Mouse (Mus musculus): ENCODE measurements around the gene Gipr. TPM values are rescaled to one million over a fixed set of nuclear protein-coding genes. Genes with fewer than 3 reads are reported as not detected.

Gene Gipr
- total RNA-seq, 1 experiment: 1.5 TPM

DNA sequence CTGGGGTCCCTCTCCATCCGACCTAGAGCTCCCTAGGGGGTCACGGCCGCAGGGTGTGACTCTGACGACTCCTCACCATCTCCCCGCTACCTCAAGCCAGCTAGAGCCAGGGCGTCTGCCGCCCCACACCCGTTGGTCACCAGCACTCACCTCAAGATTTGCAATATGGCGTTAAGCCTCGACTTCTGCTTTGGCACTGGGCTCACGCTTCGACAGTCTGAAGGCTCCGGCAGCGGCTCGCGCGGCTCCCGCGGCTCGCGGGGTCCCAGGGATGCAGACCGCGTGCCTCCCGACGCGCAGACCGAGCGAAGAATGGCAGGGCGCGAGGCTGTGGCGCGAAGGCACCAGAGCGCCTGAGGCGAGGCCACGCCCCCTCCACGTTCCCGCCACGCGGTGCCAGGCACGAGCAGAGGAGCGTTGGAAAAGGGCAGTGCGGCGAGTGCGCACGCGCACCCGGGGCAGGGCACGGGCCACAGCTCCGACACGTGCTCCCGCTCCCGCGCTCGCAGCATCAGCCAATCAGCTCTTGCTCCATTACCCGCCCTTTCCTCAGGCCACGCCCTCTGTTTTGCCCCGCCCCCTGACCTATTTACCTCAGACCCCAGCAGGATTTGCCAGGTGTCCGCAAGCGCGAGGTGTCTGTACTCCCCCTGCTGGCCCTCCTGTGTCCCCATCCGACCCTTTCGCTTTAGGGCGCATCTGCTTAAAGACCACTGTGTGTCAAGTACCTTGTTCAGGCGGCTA, 47.7 kb downstream of the Gipr start, which contains the start of gene Gm4969:
Gene Gm4969 (minus strand): TSS at position 341 of the 744 bp plus-strand sequence.
- Histone ChIP-seq H3K9ac (ENCODE audit: insufficient read depth, low read depth, low read length, poor library complexity, severe bottlenecking) (no peak within 1 kb of the TSS), H3K36me3 (ENCODE audit: control insufficient read depth, insufficient read depth, low read length, poor library complexity, severe bottlenecking) (no peaks in the 10 kb centered on the region), H3K4me3 (ENCODE audit: insufficient read depth in 1 of 2, low read depth in 1 of 2, low read length in 2 of 2, poor library complexity in 1 of 2, severe bottlenecking in 1 of 2) (no peak within 1 kb of the TSS), H3K4me1 (ENCODE audit: control insufficient read depth in 2 of 2, insufficient read depth in 2 of 2, low read length in 2 of 2, poor library complexity in 1 of 2) (peaks cover 0 to 4% of the 10 kb centered on the region in 2 experiments; a peak in 2 of 4 replicates), H3K27ac (ENCODE audit: insufficient read depth, low read depth, low read length, poor library complexity, severe bottlenecking) (no peak within 1 kb of the TSS), H3K9me3 (ENCODE audit: control insufficient read depth, insufficient read depth, low read depth, low read length) (no peaks in the 10 kb centered on the region)
- DNase-seq (ENCODE audit: low read depth, low spot score): peak; percentile 97
- TF ChIP-seq MAFK (IDR thresholded peaks at IDR 0.05; ENCODE audit: insufficient read depth, low read depth, low read length) (peak; percentile 32; the same call in 1 of the 2 replicates), ZNF384 (IDR thresholded peaks at IDR 0.05; ENCODE audit: low read depth, low read length) (no peak), ZC3H11A (IDR thresholded peaks at IDR 0.05; ENCODE audit: borderline replicate concordance, low read depth, low read length) (no peak; the same call in 1 of the 2 replicates), CHD2 (IDR thresholded peaks at IDR 0.05; ENCODE audit: low read depth, low read length) (no peak), HCFC1 (IDR thresholded peaks at IDR 0.05; ENCODE audit: borderline replicate concordance, insufficient read depth, low read length) (peak; percentile 56; the same call in 1 of the 2 replicates)
- in situ Hi-C loops (cut with MboI; ENCODE audit: low sequenced_read_pairs in 2 of 2, unreplicated experiment in 2 of 2): no loop called here

DNA sequence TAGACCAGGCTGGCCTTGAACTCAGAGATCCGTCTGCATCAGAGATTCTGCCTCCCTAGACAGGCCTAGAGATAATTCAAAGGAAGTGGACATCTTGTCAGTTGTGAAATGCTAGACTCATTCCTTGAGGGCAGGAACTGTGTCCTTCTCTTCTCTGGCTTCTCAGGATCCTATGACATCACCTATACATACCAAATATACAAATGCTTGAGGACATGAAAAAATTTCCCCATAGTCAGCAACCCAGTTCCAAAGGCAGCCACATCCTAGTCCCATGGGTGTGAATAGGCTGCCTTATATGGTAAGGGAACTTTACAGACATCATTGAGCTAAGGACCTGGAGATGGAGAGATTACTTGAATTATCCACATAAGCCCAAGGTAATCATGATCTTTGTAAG, 56.4 kb downstream of the Gipr start:
- in situ Hi-C loops (cut with MboI; ENCODE audit: low sequenced_read_pairs in 2 of 2, unreplicated experiment in 2 of 2): no loop called here
- no peak for TF ChIP-seq ZNF384 (IDR thresholded peaks at IDR 0.05; ENCODE audit: low read depth, low read length)
- TF ChIP-seq ZC3H11A (IDR thresholded peaks at IDR 0.05; ENCODE audit: borderline replicate concordance, low read depth, low read length): no peak
- no peak for TF ChIP-seq CHD2 (IDR thresholded peaks at IDR 0.05; ENCODE audit: low read depth, low read length)
- TF ChIP-seq HCFC1 (IDR thresholded peaks at IDR 0.05; ENCODE audit: borderline replicate concordance, insufficient read depth, low read length): no peak
- TF ChIP-seq MAFK (IDR thresholded peaks at IDR 0.05; ENCODE audit: insufficient read depth, low read depth, low read length): no peak
- H3K36me3 ChIP-seq (ENCODE audit: control insufficient read depth, insufficient read depth, low read length, poor library complexity, severe bottlenecking): no peaks in the 10 kb centered on the region
- no peak overlapping the region for H3K4me3 ChIP-seq (ENCODE audit: insufficient read depth in 1 of 2, low read depth in 1 of 2, low read length in 2 of 2, poor library complexity in 1 of 2, severe bottlenecking in 1 of 2)
- no peaks in the 10 kb centered on the region for H3K9me3 ChIP-seq (ENCODE audit: control insufficient read depth, insufficient read depth, low read depth, low read length)
- H3K9ac ChIP-seq (ENCODE audit: insufficient read depth, low read depth, low read length, poor library complexity, severe bottlenecking): no peak overlapping the region
- no peak overlapping the region for H3K27ac ChIP-seq (ENCODE audit: insufficient read depth, low read depth, low read length, poor library complexity, severe bottlenecking)
- H3K4me1 ChIP-seq (ENCODE audit: control insufficient read depth in 2 of 2, insufficient read depth in 2 of 2, low read length in 2 of 2, poor library complexity in 1 of 2): no peaks in the 10 kb centered on the region
- DNase-seq (ENCODE audit: low read depth, low spot score): no peak

DNA sequence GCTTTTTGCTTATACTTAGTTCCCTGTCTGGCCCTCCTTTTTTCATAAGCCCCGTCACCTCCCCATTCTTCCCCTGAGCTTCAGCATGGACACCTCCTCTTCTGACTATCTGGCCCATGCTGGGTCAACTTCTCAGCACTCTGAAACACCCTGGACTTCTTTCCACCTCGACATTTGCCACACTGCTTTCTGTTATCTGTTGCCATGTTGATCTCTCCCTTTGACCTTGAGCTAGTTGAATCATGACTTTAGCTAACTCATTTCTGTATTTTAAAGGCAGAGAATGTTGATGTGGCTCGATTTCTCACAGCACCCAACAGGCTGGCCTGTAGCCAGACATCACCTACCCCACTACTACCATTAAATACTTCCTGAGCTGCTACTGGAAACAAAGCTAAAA, 58.5 kb downstream of the Gipr start:
- no peak overlapping the region for H3K27ac ChIP-seq (ENCODE audit: insufficient read depth, low read depth, low read length, poor library complexity, severe bottlenecking)
- DNase-seq (ENCODE audit: low read depth, low spot score): no peak
- no peak overlapping the region for H3K4me3 ChIP-seq (ENCODE audit: insufficient read depth in 1 of 2, low read depth in 1 of 2, low read length in 2 of 2, poor library complexity in 1 of 2, severe bottlenecking in 1 of 2)
- no peaks in the 10 kb centered on the region for H3K9me3 ChIP-seq (ENCODE audit: control insufficient read depth, insufficient read depth, low read depth, low read length)
- no peak overlapping the region for H3K9ac ChIP-seq (ENCODE audit: insufficient read depth, low read depth, low read length, poor library complexity, severe bottlenecking)
- TF ChIP-seq CHD2 (IDR thresholded peaks at IDR 0.05; ENCODE audit: low read depth, low read length) (no peak), ZNF384 (IDR thresholded peaks at IDR 0.05; ENCODE audit: low read depth, low read length) (no peak), MAFK (IDR thresholded peaks at IDR 0.05; ENCODE audit: insufficient read depth, low read depth, low read length) (no peak), HCFC1 (IDR thresholded peaks at IDR 0.05; ENCODE audit: borderline replicate concordance, insufficient read depth, low read length) (no peak), ZC3H11A (IDR thresholded peaks at IDR 0.05; ENCODE audit: borderline replicate concordance, low read depth, low read length) (no peak)
- in situ Hi-C loops (cut with MboI; ENCODE audit: low sequenced_read_pairs in 2 of 2, unreplicated experiment in 2 of 2): no loop called here
- H3K4me1 ChIP-seq (ENCODE audit: control insufficient read depth in 2 of 2, insufficient read depth in 2 of 2, low read length in 2 of 2, poor library complexity in 1 of 2): no peaks in the 10 kb centered on the region
- H3K36me3 ChIP-seq (ENCODE audit: control insufficient read depth, insufficient read depth, low read length, poor library complexity, severe bottlenecking): no peaks in the 10 kb centered on the region

Other genes starting within 250 kb of the Gipr start
- gene Nova2, start 240.2 kb downstream of the Gipr start, total RNA-seq (2012; rRNA removed): 0.79 and 0.80 TPM in 2 replicates
- not detected in 2 replicates for gene Nanos2, start 178.7 kb downstream of the Gipr start, total RNA-seq (2012; rRNA removed)
- 3.1 and 3.7 TPM in 2 replicates for gene Mypop, start 174.9 kb downstream of the Gipr start, total RNA-seq (2012; rRNA removed)
- gene Irf2bp1, start 162.1 kb downstream of the Gipr start, total RNA-seq (2012; rRNA removed): 15.9 and 16.3 TPM in 2 replicates
- 1.6 and 1.7 TPM in 2 replicates for gene Foxa3, start 142.6 kb downstream of the Gipr start, total RNA-seq (2012; rRNA removed)
- 91.5 and 105 TPM in 2 replicates for gene Sympk, start 141.8 kb downstream of the Gipr start, total RNA-seq (2012; rRNA removed)
- gene Rsph6a, start 111.4 kb downstream of the Gipr start, total RNA-seq (2012; rRNA removed): 0.94 and 2.3 TPM in 2 replicates
- gene Dmwd, start 89.9 kb downstream of the Gipr start, total RNA-seq (2012; rRNA removed): 41.3 and 45.2 TPM in 2 replicates
- 32.6 and 34.1 TPM in 2 replicates for gene Dmpk, start 82.3 kb downstream of the Gipr start, total RNA-seq (2012; rRNA removed)
- 2.9 and 3.0 TPM in 2 replicates for gene Six5, start 71.5 kb downstream of the Gipr start, total RNA-seq (2012; rRNA removed)
- 1.2 and 1.9 TPM in 2 replicates for gene Gm4969, start 47.8 kb downstream of the Gipr start, total RNA-seq (2012; rRNA removed)
- 19.5 and 27.1 TPM in 2 replicates for gene Fbxo46, start 46.3 kb downstream of the Gipr start, total RNA-seq (2012; rRNA removed)
- gene Qpctl, start 16.8 kb downstream of the Gipr start, total RNA-seq (2012; rRNA removed): 8.1 and 11.7 TPM in 2 replicates
- gene Snrpd2, start 16.4 kb downstream of the Gipr start, total RNA-seq (2012; rRNA removed): 355 and 382 TPM in 2 replicates
- gene Eml2, start 10.3 kb upstream of the Gipr start, total RNA-seq (2012; rRNA removed): 29.5 and 29.8 TPM in 2 replicates
- 3.8 TPM in 2 replicates for gene Gpr4, start 46.4 kb upstream of the Gipr start, total RNA-seq (2012; rRNA removed)
- 12.6 and 15.8 TPM in 2 replicates for gene Opa3, start 62.2 kb upstream of the Gipr start, total RNA-seq (2012; rRNA removed)
- gene Vasp, start 105.7 kb upstream of the Gipr start, total RNA-seq (2012; rRNA removed): 92.5 and 108 TPM in 2 replicates
- 2.9 and 9.7 TPM in 2 replicates for gene Ppm1n, start 113.9 kb upstream of the Gipr start, total RNA-seq (2012; rRNA removed)
- 9.9 and 10.8 TPM in 2 replicates for gene Rtn2, start 116.5 kb upstream of the Gipr start, total RNA-seq (2012; rRNA removed)
- gene Fosb, start 143.9 kb upstream of the Gipr start, total RNA-seq (2012; rRNA removed): 5.8 and 6.3 TPM in 2 replicates
- 48.0 and 53.2 TPM in 2 replicates for gene Ercc1, start 178.7 kb upstream of the Gipr start, total RNA-seq (2012; rRNA removed)
- 18.3 and 26.7 TPM in 2 replicates for gene Cd3eap, start 193.4 kb upstream of the Gipr start, total RNA-seq (2012; rRNA removed)
- gene Ppp1r13l, start 193.6 kb upstream of the Gipr start, total RNA-seq (2012; rRNA removed): 5.3 and 7.4 TPM in 2 replicates
- 38.8 and 62.6 TPM in 2 replicates for gene Ercc2, start 215.9 kb upstream of the Gipr start, total RNA-seq (2012; rRNA removed)
- 10.1 and 19.5 TPM in 2 replicates for gene Klc3, start 238.0 kb upstream of the Gipr start, total RNA-seq (2012; rRNA removed)
- gene Ckm, start 238.6 kb upstream of the Gipr start, total RNA-seq (2012; rRNA removed): 0.85 and 1.1 TPM in 2 replicates

Measured in ES-E14 (cell line).